Mouse (Mus musculus) induced T-regulatory cell, adult 2 months (primary cell): Measurements from ENCODE around the gene Fam205a2.
"Not testable (repeated sequence)": the region's sequence is repeated elsewhere in the genome, so short reads cannot be mapped to it uniquely, and the experiment has no call there.

Experiments used
- DNase-seq: peaks from one replicate; pipeline ENCODE4 v3.0.0-alpha.2; 2012; ENCODE audit warnings: low read depth

The Fam205a2 gene

DNA sequence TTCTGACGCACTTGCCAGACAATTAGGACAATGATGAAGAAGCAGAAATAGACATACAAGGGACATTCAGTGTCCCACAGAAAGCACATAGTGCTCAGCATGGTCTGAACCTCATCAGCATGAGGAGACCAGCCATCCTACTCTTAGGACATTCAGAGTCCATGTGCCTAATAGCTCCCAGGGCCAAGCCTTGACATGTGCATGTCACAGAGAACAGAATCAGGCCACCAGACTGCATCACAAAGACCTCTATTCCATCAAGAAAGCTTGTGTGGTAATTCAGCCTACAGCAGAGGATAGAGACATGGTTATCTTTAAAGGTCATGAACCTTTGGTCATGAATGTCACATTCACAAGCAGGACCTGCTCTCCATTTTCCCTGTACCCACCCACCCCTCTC lies at the start of gene Fam205a2:
Fam205a2 (minus strand) TSS at position 101 of the 400 bp plus-strand sequence.
- not testable (repeated sequence) for DNase-seq
